Mouse (Mus musculus) leukemia stem cell, adult 10-12 weeks (primary cell): ENCODE measurements around the gene Nans. TPM values are rescaled to one million over a fixed set of nuclear protein-coding genes. Genes with fewer than 3 reads are reported as not detected.

ENCODE experiments used
- polyA plus RNA-seq: library from polyadenylated mRNA; stranded (reverse); fragments of >175 nt; gene quantifications from 2 replicates; pipeline ENCODE4 v1.2.3, GENCODE M21; 2012; ENCODE audit warnings: low replicate concordance

Gene Nans
- 31.8 and 43.5 TPM in 2 replicates for polyA plus RNA-seq

DNA sequence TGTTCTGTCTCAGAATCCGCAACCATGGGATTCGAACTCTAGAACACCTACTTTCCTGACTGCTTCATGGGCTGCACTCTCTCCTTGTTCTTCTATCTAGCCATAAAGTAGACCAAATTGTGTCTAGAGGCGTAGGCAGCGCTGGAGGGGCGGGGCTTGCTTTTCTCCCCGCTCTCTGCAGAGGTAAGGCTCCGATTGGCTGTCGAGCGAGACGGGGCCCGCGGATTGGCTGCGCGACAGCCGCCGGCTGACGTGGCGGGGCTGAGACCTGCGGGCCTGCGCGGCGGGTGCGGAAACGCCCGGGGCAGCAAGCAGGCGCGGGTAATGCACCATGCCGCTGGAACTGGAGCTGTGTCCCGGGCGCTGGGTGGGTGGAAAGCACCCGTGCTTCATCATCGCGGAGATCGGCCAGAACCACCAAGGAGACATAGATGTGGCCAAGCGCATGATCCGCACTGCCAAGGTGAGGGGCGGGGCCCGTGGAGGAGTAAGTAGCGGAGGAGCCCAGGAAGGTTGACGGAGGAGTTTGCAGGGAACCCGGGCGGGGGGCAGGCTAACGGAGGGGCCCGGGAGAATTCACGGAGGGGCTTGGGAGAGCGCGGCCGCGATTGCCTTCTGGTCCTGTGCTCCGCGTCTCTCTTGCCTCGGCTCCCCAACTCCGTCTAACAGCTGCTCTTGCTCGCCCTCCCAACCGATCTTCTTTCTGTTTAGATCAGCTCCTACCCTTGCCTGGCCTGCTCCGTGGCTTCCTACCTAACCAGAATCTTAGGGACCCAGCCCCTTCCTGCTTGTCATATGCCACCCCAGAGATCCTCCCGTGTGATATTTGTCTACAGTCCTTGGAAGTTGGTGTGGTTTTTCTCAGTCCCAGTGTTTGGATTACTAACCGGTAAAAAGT, at the start of gene Nans:
TSS of gene Nans (plus strand) at position 221 of the 898 bp plus-strand sequence.

DNA sequence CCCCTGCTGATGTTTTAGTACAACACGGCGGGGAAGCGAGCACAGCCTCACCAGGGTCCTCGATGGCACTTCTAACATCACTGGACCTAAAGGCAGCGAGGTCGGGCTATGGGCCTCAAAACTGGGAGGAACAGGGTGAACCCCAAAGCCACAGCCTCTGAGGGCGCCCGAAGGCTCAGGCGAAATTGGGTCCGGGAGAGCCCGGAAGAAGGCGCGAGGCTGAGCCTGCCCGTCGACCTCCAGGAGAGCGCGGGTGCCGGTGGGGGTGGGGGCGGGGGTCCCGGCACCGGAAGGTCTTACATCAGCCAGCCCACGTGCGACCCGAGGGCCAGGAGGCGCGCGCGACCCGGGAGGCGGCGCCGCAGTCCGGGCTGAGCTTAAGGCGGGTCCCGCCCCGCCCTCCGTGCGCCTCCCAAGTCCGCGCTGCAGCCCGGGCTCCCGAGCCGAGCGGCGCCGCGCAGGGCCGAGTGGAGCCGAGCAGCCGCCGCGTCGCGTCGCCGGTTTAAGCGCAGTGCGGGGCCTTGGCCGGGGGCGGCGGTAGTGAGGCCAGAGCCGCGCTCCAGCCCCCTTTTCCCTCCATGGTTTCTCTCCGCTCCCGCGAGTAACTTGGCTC, 38.4 kb upstream of the Nans start, which contains the start of gene Anp32b:
TSS of gene Anp32b (plus strand) at position 384 of the 613 bp plus-strand sequence.

DNA sequence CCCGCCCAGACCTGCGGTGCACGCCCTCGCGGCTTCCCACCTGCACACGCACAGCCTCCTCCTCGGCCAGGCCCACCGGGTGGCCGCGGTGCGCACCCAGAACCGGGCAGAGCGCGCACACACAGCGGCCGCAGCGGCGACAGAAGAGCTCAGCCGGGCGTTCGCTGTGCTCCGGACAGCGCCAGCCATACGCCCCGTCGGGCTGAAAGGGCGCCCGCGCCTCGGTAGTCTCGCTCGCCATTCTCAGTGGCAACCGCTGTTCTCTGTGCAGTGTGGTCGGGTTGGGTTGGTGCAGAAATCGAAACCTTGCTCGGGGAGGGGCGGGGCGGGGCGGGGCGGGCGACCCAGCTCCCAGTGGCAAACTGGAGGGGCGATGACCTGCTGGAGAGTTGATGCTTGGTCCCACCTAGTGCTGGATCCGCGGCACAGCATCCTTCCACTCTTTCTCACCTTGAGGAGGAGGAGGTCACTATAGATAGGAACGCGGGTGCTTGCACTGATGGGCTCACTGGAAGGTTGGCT, 46.9 kb downstream of the Nans start, which contains the start of gene Trim14:
TSS of gene Trim14 (minus strand) at position 302 of the 522 bp plus-strand sequence.

Other genes with a start within 250 kb of the Nans start
- not detected in 2 replicates for gene Foxe1, start 145.6 kb upstream of the Nans start, polyA plus RNA-seq
- 5.4 and 5.6 TPM in 2 replicates for gene Trmo, start 99.8 kb upstream of the Nans start, polyA plus RNA-seq
- gene Hemgn, start 75.7 kb upstream of the Nans start, polyA plus RNA-seq, result 24.6 and 38.0 TPM in 2 replicates
- gene Anp32b, start 38.3 kb upstream of the Nans start, polyA plus RNA-seq, result 1,030 and 2,061 TPM in 2 replicates
- 8.1 and 14.6 TPM in 2 replicates for gene Trim14, start 46.9 kb downstream of the Nans start, polyA plus RNA-seq
- 2.6 and 4.5 TPM in 2 replicates for gene Coro2a, start 113.0 kb downstream of the Nans start, polyA plus RNA-seq
- 0.30 and 0.50 TPM in 2 replicates for gene Tbc1d2, start 161.0 kb downstream of the Nans start, polyA plus RNA-seq